Mouse (Mus musculus) embryonic facial prominence, embryonic 13.5 days (tissue): ENCODE measurements around the gene Clec2d. TPM values are rescaled to one million over a fixed set of nuclear protein-coding genes. Genes with fewer than 3 reads are reported as not detected.
"Not testable (repeated sequence)": the region's sequence is repeated elsewhere in the genome, so short reads cannot be mapped to it uniquely, and the experiment has no call there.

Source experiments
- ATAC-seq: fragments of 200-750 bp; cut with Nextera tagmentation; 2 replicates; pipeline ENCODE4 v1.8.0; 2017; ENCODE audit warnings: low read depth; ENCODE audit not compliant: insufficient number of reproducible peaks, insufficient read depth, low FRiP score, low TSS enrichment
- H3K27ac ChIP-seq: fragments of 300-500 bp; sonication (generic); 2 replicates; pipeline ENCODE4 v1.5.1; 2015; ENCODE audit warnings: moderate library complexity, mild to moderate bottlenecking, inconsistent platforms
- H3K27me3 ChIP-seq: fragments of 300-500 bp; sonication (generic); 2 replicates; pipeline ENCODE4 v1.6.1; 2015; ENCODE audit warnings: mild to moderate bottlenecking, inconsistent platforms
- H3K36me3 ChIP-seq: fragments of 300-500 bp; sonication (generic); 2 replicates; pipeline ENCODE4 v1.6.1; 2015; ENCODE audit warnings: mild to moderate bottlenecking, inconsistent platforms
- H3K4me1 ChIP-seq: fragments of 300-500 bp; sonication (generic); 2 replicates; pipeline ENCODE4 v1.6.1; 2015; ENCODE audit warnings: inconsistent platforms
- H3K4me2 ChIP-seq: fragments of 300-500 bp; sonication (generic); 2 replicates; pipeline ENCODE4 v1.6.1; 2015; ENCODE audit warnings: moderate library complexity, mild to moderate bottlenecking, inconsistent platforms
- H3K4me3 ChIP-seq: fragments of 300-500 bp; sonication (generic); 2 replicates; pipeline ENCODE4 v1.5.1; 2015; ENCODE audit warnings: mild to moderate bottlenecking, inconsistent platforms
- H3K9ac ChIP-seq: fragments of 300-500 bp; sonication (generic); 2 replicates; pipeline ENCODE4 v1.6.1; 2015; ENCODE audit warnings: mild to moderate bottlenecking, inconsistent platforms
- H3K9me3 ChIP-seq: fragments of 300-500 bp; sonication (generic); 2 replicates; pipeline ENCODE4 v1.6.1; 2016; ENCODE audit warnings: inconsistent platforms
- WGBS: fragments of 180-500 bp; shearing (Covaris S2); methylation state at CpG from one replicate; pipeline ENCODE4 v1.1.7; 2015; ENCODE audit warnings: mixed read lengths; 5-methylcytosine and 5-hydroxymethylcytosine counted together
- polyA plus RNA-seq: library from polyadenylated mRNA; unstranded; fragments of >200 nt; fragmentation: Nextera tagmentation; extraction: Ambion mirVana; gene quantifications from 2 replicates; pipeline ENCODE4 v1.2.1, GENCODE M21; 2015

Clec2d gene
- polyA plus RNA-seq, 1 experiment from 2014 or later: 0.28 TPM

GRCm38 (mm10) chr6:129193431-129193830 lies 13.0 kb downstream of the Clec2d start:
- no peaks in the 10 kb centered on the region for H3K36me3 ChIP-seq
- 92% methylated on average over 2 of the region's 2 CpGs for WGBS
- no peak overlapping the region for H3K27ac ChIP-seq
- H3K4me3 ChIP-seq: no peak overlapping the region
- H3K27me3 ChIP-seq: no peaks in the 10 kb centered on the region
- H3K4me1 ChIP-seq: no peaks in the 10 kb centered on the region
- no peak for ATAC-seq
- H3K9ac ChIP-seq: no peak overlapping the region
- no peaks in the 10 kb centered on the region for H3K9me3 ChIP-seq
- H3K4me2 ChIP-seq: no peak overlapping the region

- ATAC-seq, H3K9me3 ChIP-seq, H3K4me2 ChIP-seq, H3K27me3 ChIP-seq, H3K4me3 ChIP-seq, H3K36me3 ChIP-seq, H3K4me1 ChIP-seq, H3K27ac ChIP-seq, H3K9ac ChIP-seq: not testable (repeated sequence)
Measured at GRCm38 (mm10) chr6:129200066-129200465, 19.7 kb downstream of the Clec2d start.

GRCm38 (mm10) chr6:129202306-129202705 lies 21.9 kb downstream of the Clec2d start:
- H3K4me2 ChIP-seq: no peak overlapping the region
- H3K27ac ChIP-seq: no peak overlapping the region
- no peak overlapping the region for H3K9ac ChIP-seq
- H3K27me3 ChIP-seq: no peaks in the 10 kb centered on the region
- no peak for ATAC-seq
- H3K4me3 ChIP-seq: no peak overlapping the region
- WGBS: 87% methylated on average over 1 of the region's 1 CpGs
- H3K9me3 ChIP-seq: no peaks in the 10 kb centered on the region
- H3K36me3 ChIP-seq: no peaks in the 10 kb centered on the region
- H3K4me1 ChIP-seq: no peaks in the 10 kb centered on the region

- Histone ChIP-seq H3K9ac (no peak overlapping the region), H3K27ac (no peak overlapping the region), H3K4me1 (no peaks in the 10 kb centered on the region), H3K36me3 (no peaks in the 10 kb centered on the region), H3K4me3 (no peak overlapping the region), H3K9me3 (no peaks in the 10 kb centered on the region), H3K27me3 (no peaks in the 10 kb centered on the region), H3K4me2 (no peak overlapping the region)
- no peak for ATAC-seq
- WGBS: 81% methylated on average over 1 of the region's 1 CpGs
Measured at GRCm38 (mm10) chr6:129204342-129204741, 23.9 kb downstream of the Clec2d start.

- Histone ChIP-seq H3K9me3 (no peaks in the 10 kb centered on the region), H3K9ac (no peak overlapping the region)
- 87% methylated on average over 3 of the region's 3 CpGs for WGBS
Measured at GRCm38 (mm10) chr6:129204838-129205237, 24.4 kb downstream of the Clec2d start.

GRCm38 (mm10) chr6:129208891-129209519 lies 28.6 kb downstream of the Clec2d start:
- WGBS: 86% methylated on average over 5 of the region's 5 CpGs

More at GRCm38 (mm10) chr6:129204838-129205237, 24.4 kb downstream of the Clec2d start:
- Histone ChIP-seq H3K4me2 (no peak overlapping the region), H3K4me3 (no peak overlapping the region), H3K27me3 (no peaks in the 10 kb centered on the region), H3K27ac (no peak overlapping the region), H3K4me1 (no peaks in the 10 kb centered on the region), H3K36me3 (no peaks in the 10 kb centered on the region)
- ATAC-seq: no peak

GRCm38 (mm10) chr6:129209785-129210446 lies 29.5 kb downstream of the Clec2d start:
- Histone ChIP-seq H3K4me2 (no peak overlapping the region), H3K27ac (no peak overlapping the region), H3K9ac (no peak overlapping the region), H3K4me3 (no peak overlapping the region), H3K27me3 (no peaks in the 10 kb centered on the region), H3K9me3 (no peaks in the 10 kb centered on the region), H3K4me1 (no peaks in the 10 kb centered on the region), H3K36me3 (no peaks in the 10 kb centered on the region)
- 77% methylated on average over 1 of the region's 1 CpGs for WGBS
- no peak for ATAC-seq

More at GRCm38 (mm10) chr6:129208891-129209519, 28.6 kb downstream of the Clec2d start:
- H3K4me1 ChIP-seq: no peaks in the 10 kb centered on the region
- no peak overlapping the region for H3K9ac ChIP-seq
- no peak overlapping the region for H3K4me2 ChIP-seq
- no peak overlapping the region for H3K4me3 ChIP-seq
- no peaks in the 10 kb centered on the region for H3K27me3 ChIP-seq
- H3K9me3 ChIP-seq: no peaks in the 10 kb centered on the region
- ATAC-seq: no peak
- no peaks in the 10 kb centered on the region for H3K36me3 ChIP-seq
- no peak overlapping the region for H3K27ac ChIP-seq

GRCm38 (mm10) chr6:129210447-129210790 lies 30.0 kb downstream of the Clec2d start:
- H3K4me2 ChIP-seq: no peak overlapping the region
- 82% methylated on average over 4 of the region's 4 CpGs for WGBS
- H3K4me3 ChIP-seq: no peak overlapping the region
- H3K9me3 ChIP-seq: no peaks in the 10 kb centered on the region
- H3K27me3 ChIP-seq: no peaks in the 10 kb centered on the region
- no peak overlapping the region for H3K9ac ChIP-seq
- H3K36me3 ChIP-seq: no peaks in the 10 kb centered on the region
- ATAC-seq: no peak
- H3K27ac ChIP-seq: no peak overlapping the region
- H3K4me1 ChIP-seq: no peaks in the 10 kb centered on the region

- Histone ChIP-seq H3K9me3 (no peaks in the 10 kb centered on the region), H3K27me3 (no peaks in the 10 kb centered on the region), H3K36me3 (no peaks in the 10 kb centered on the region), H3K4me2 (no peak overlapping the region), H3K4me1 (no peaks in the 10 kb centered on the region), H3K4me3 (no peak overlapping the region), H3K9ac (no peak overlapping the region), H3K27ac (no peak overlapping the region)
- no peak for ATAC-seq
Measured at GRCm38 (mm10) chr6:129212421-129213195, 32.2 kb downstream of the Clec2d start.

- no peaks in the 10 kb centered on the region for H3K27me3 ChIP-seq
Measured at GRCm38 (mm10) chr6:129213497-129213896, 33.1 kb downstream of the Clec2d start.

GRCm38 (mm10) chr6:129214263-129214662 lies 33.8 kb downstream of the Clec2d start:
- H3K27me3 ChIP-seq: no peaks in the 10 kb centered on the region
- ATAC-seq: no peak
- no peak overlapping the region for H3K9ac ChIP-seq
- no peak overlapping the region for H3K4me2 ChIP-seq
- WGBS: 82% methylated on average over 2 of the region's 2 CpGs
- H3K27ac ChIP-seq: no peak overlapping the region
- no peak overlapping the region for H3K4me3 ChIP-seq
- H3K9me3 ChIP-seq: no peaks in the 10 kb centered on the region
- H3K4me1 ChIP-seq: no peaks in the 10 kb centered on the region
- no peaks in the 10 kb centered on the region for H3K36me3 ChIP-seq

More at GRCm38 (mm10) chr6:129213497-129213896, 33.1 kb downstream of the Clec2d start:
- no peaks in the 10 kb centered on the region for H3K4me1 ChIP-seq
- no peak overlapping the region for H3K4me3 ChIP-seq
- H3K4me2 ChIP-seq: no peak overlapping the region
- 68% methylated on average over 1 of the region's 1 CpGs for WGBS
- no peak overlapping the region for H3K27ac ChIP-seq
- H3K9me3 ChIP-seq: no peaks in the 10 kb centered on the region
- no peaks in the 10 kb centered on the region for H3K36me3 ChIP-seq
- H3K9ac ChIP-seq: no peak overlapping the region
- ATAC-seq: no peak

GRCm38 (mm10) chr6:129215053-129215452 lies 34.6 kb downstream of the Clec2d start:
- 79% methylated on average over 2 of the region's 2 CpGs for WGBS
- H3K9ac ChIP-seq: no peak overlapping the region
- H3K36me3 ChIP-seq: no peaks in the 10 kb centered on the region
- H3K4me2 ChIP-seq: no peak overlapping the region
- ATAC-seq: no peak
- no peaks in the 10 kb centered on the region for H3K4me1 ChIP-seq
- no peak overlapping the region for H3K4me3 ChIP-seq
- no peaks in the 10 kb centered on the region for H3K27me3 ChIP-seq
- H3K9me3 ChIP-seq: no peaks in the 10 kb centered on the region
- H3K27ac ChIP-seq: no peak overlapping the region
